Comparison of ENCODE assay signal across 21 mouse cellular contexts in genomic region chr17:45073348-45073634, GRCm38 (mm10).
A peak's percentile ranks its signal among the peaks of the same experiment; 100 is the strongest.
DNase-seq lines count a peak whose midpoint lies in the region; ATAC-seq and TF ChIP-seq lines count a peak whose summit lies in the region.
"Had no signal": no experiment of that assay in that cellular context is flagged by ENCODE, and none has a peak within 500 bp of the region (broad histone marks: within the 10 kb centered on the region; RNA-seq: fewer than 3 reads in every experiment).

No protein-coding gene starts in this region.

- WGBS in forebrain, embryonic 15.5 days, result 77% methylated on average over 8 of the region's 8 CpGs
- 84% methylated on average over 8 of the region's 8 CpGs for WGBS in forebrain, embryonic 12.5 days
- 26% methylated on average over 8 of the region's 8 CpGs for WGBS in embryonic facial prominence, embryonic 13.5 days
- 40% methylated on average over 8 of the region's 8 CpGs for WGBS in limb, embryonic 14.5 days

- H3K36me3 ChIP-seq in forebrain, embryonic 15.5 days, result no peaks in the 10 kb centered on the region
- H3K36me3 ChIP-seq in forebrain, embryonic 12.5 days (replicated peaks), result no peaks in the 10 kb centered on the region
- no peaks in the 10 kb centered on the region for H3K36me3 ChIP-seq in embryonic facial prominence, embryonic 13.5 days
- H3K36me3 ChIP-seq in limb, embryonic 14.5 days (ENCODE audit: control insufficient read depth, insufficient read depth, low read length), result no peaks in the 10 kb centered on the region
- H3K36me3 ChIP-seq: heart, embryonic 15.5 days; hindbrain, embryonic 13.5 days; liver, embryonic 15.5 days had no signal

- no peak overlapping the region for H3K27ac ChIP-seq in forebrain, embryonic 15.5 days (replicated peaks)
- H3K27ac ChIP-seq in forebrain, embryonic 12.5 days, result no peak overlapping the region
- H3K27ac ChIP-seq in embryonic facial prominence, embryonic 13.5 days, result no peak overlapping the region
- no peak overlapping the region for H3K27ac ChIP-seq in limb, embryonic 14.5 days (replicated peaks; ENCODE audit: low read depth, low read length)
- H3K27ac ChIP-seq: gastrocnemius, adult 2 months; heart, embryonic 15.5 days; hindbrain, embryonic 13.5 days; left cerebral cortex, adult 2 months; liver, embryonic 15.5 days had no signal

- H3K4me2 ChIP-seq in forebrain, embryonic 15.5 days (replicated peaks), result no peak overlapping the region
- no peak overlapping the region for H3K4me2 ChIP-seq in forebrain, embryonic 12.5 days
- no peak overlapping the region for H3K4me2 ChIP-seq in embryonic facial prominence, embryonic 13.5 days
- H3K4me2 ChIP-seq in limb, embryonic 14.5 days (replicated peaks; ENCODE audit: low read depth, low read length, severe bottlenecking), result no peak overlapping the region
- H3K4me2 ChIP-seq: heart, embryonic 15.5 days; hindbrain, embryonic 13.5 days; liver, embryonic 15.5 days; lung, embryonic 14.5 days had no signal

- H3K9me3 ChIP-seq in forebrain, embryonic 15.5 days, result no peaks in the 10 kb centered on the region
- no peaks in the 10 kb centered on the region for H3K9me3 ChIP-seq in forebrain, embryonic 12.5 days
- H3K9me3 ChIP-seq in embryonic facial prominence, embryonic 13.5 days, result no peaks in the 10 kb centered on the region
- H3K9me3 ChIP-seq in limb, embryonic 14.5 days (ENCODE audit: control insufficient read depth, low read length), result no peaks in the 10 kb centered on the region
- H3K9me3 ChIP-seq: heart, embryonic 15.5 days; hindbrain, embryonic 13.5 days; liver, embryonic 15.5 days had no signal

- peak; percentile 10 for DNase-seq in Muller cell, postnatal 12 days (ENCODE audit: inconsistent ontology term)
- DNase-seq in limb, embryonic 14.5 days (ENCODE audit: low spot score), result peak; percentile 40
- DNase-seq in right cerebral cortex, postnatal 36 days (ENCODE audit: low spot score in 2 of 2), result no peak
- DNase-seq: adrenal gland, adult 2 months; cerebellum, adult 2 months; cerebellum, postnatal 14 days; gastrocnemius, adult 2 months; kidney, postnatal 14 days; lung, embryonic 14.5 days; lung, postnatal 14 days; midbrain, embryonic 14.5 days had no signal

- no peak for TF ChIP-seq POLR2A in limb, embryonic 14.5 days (IDR thresholded peaks at IDR 0.05; ENCODE audit: borderline replicate concordance, extremely low read depth, insufficient read depth, insufficient read length)

- no peaks in the 10 kb centered on the region for H3K27me3 ChIP-seq in forebrain, embryonic 15.5 days
- H3K27me3 ChIP-seq in forebrain, embryonic 12.5 days, result no peaks in the 10 kb centered on the region
- H3K27me3 ChIP-seq in embryonic facial prominence, embryonic 13.5 days, result peaks cover 4% of the 10 kb centered on the region; the same call in 1 of the 2 replicates
- H3K27me3 ChIP-seq in limb, embryonic 14.5 days (ENCODE audit: control insufficient read depth, insufficient read depth, low read length), result no peaks in the 10 kb centered on the region
- H3K27me3 ChIP-seq: heart, embryonic 15.5 days; hindbrain, embryonic 13.5 days; liver, embryonic 15.5 days had no signal

- no peak overlapping the region for H3K4me3 ChIP-seq in forebrain, embryonic 15.5 days
- H3K4me3 ChIP-seq in forebrain, embryonic 12.5 days (replicated peaks), result no peak overlapping the region
- H3K4me3 ChIP-seq in embryonic facial prominence, embryonic 13.5 days, result no peak overlapping the region
- no peak overlapping the region for H3K4me3 ChIP-seq in limb, embryonic 14.5 days (replicated peaks; ENCODE audit: low read length)
- H3K4me3 ChIP-seq: gastrocnemius, adult 2 months; heart, embryonic 15.5 days; hindbrain, embryonic 13.5 days; left cerebral cortex, adult 2 months; liver, embryonic 15.5 days had no signal

- 0 out of 2 replicates have a peak, but pooled peaks cover 2% of the 10 kb centered on the region for H3K4me1 ChIP-seq in forebrain, embryonic 15.5 days
- H3K4me1 ChIP-seq in forebrain, embryonic 12.5 days, result peaks cover 9% of the 10 kb centered on the region
- peaks cover 28% of the 10 kb centered on the region for H3K4me1 ChIP-seq in embryonic facial prominence, embryonic 13.5 days
- peaks cover 26% of the 10 kb centered on the region for H3K4me1 ChIP-seq in limb, embryonic 14.5 days (ENCODE audit: control insufficient read depth, insufficient read depth, low read length)
- H3K4me1 ChIP-seq: heart, embryonic 15.5 days; liver, embryonic 15.5 days had no signal

- no peak overlapping the region for H3K9ac ChIP-seq in forebrain, embryonic 15.5 days (replicated peaks)
- no peak overlapping the region for H3K9ac ChIP-seq in forebrain, embryonic 12.5 days
- no peak overlapping the region for H3K9ac ChIP-seq in embryonic facial prominence, embryonic 13.5 days
- H3K9ac ChIP-seq in limb, embryonic 14.5 days (ENCODE audit: low read depth, low read length, severe bottlenecking), result no peak overlapping the region
- H3K9ac ChIP-seq: heart, embryonic 15.5 days; hindbrain, embryonic 13.5 days; liver, embryonic 15.5 days; lung, embryonic 14.5 days had no signal

- ATAC-seq in forebrain, embryonic 15.5 days (replicated peaks), result peak; percentile 53; the same call in 1 of the 2 replicates
- no peak for ATAC-seq in forebrain, embryonic 12.5 days (ENCODE audit: low FRiP score)
- peak; percentile 87 for ATAC-seq in embryonic facial prominence, embryonic 13.5 days (ENCODE audit: insufficient number of reproducible peaks, insufficient read depth, low FRiP score, low TSS enrichment, low read depth)
- ATAC-seq in limb, embryonic 14.5 days (ENCODE audit: low FRiP score, low read depth), result no peak
- ATAC-seq in inflammation-experienced regulatory T-cells, adult 6 months, result no peak
- ATAC-seq: activated CD4-positive, CD25-positive, alpha-beta regulatory T cell, adult 4 months; intestine, postnatal 0 days had no signal

Comparison
In these comparisons a context has a peak if more than half of its experiments do, and no peak if none do; other contexts are left out.
1. ATAC-seq: peak in forebrain, embryonic 15.5 days (single experiment) and embryonic facial prominence, embryonic 13.5 days (single experiment); none in forebrain, embryonic 12.5 days (single experiment), limb, embryonic 14.5 days (single experiment) and inflammation-experienced regulatory T-cells, adult 6 months (single experiment).
2. DNase-seq: peak in Muller cell, postnatal 12 days (single experiment) and limb, embryonic 14.5 days (single experiment); none in right cerebral cortex, postnatal 36 days (0 of 2).